Mouse (Mus musculus): ENCODE results near the gene Prpf8. TPM values are rescaled to one million over a fixed set of nuclear protein-coding genes. Genes with fewer than 3 reads are reported as not detected.
A peak's percentile ranks its signal among the peaks of the same experiment; 100 is the strongest.
"Not testable (repeated sequence)": the region's sequence is repeated elsewhere in the genome, so short reads cannot be mapped to it uniquely, and the experiment has no call there.

Prpf8 gene
- polyA plus RNA-seq, 1 experiment from 2014 or later = 41.3 TPM

- no peak overlapping the region for H3K4me3 ChIP-seq
- peaks cover 43% of the 10 kb centered on the region for H3K36me3 ChIP-seq
- peaks cover 34% of the 10 kb centered on the region for H3K4me1 ChIP-seq (replicated peaks)
- no peaks in the 10 kb centered on the region for H3K27me3 ChIP-seq (replicated peaks)
- no peak overlapping the region for H3K27ac ChIP-seq (ENCODE audit: poor library complexity, severe bottlenecking)
- no peaks in the 10 kb centered on the region for H3K9me3 ChIP-seq (replicated peaks)
- ATAC-seq (ENCODE audit: insufficient number of reproducible peaks, low FRiP score) = no peak
- WGBS = 74% methylated on average over 15 of the region's 15 CpGs
- H3K4me2 ChIP-seq = 0 out of 2 replicates have a peak overlapping the region, but pooled peaks have one; percentile 7
- no peak overlapping the region for H3K9ac ChIP-seq
Measured at GRCm38 (mm10) chr11:75450936-75451335, 35.7 kb upstream of the Prpf8 start.

DNA sequence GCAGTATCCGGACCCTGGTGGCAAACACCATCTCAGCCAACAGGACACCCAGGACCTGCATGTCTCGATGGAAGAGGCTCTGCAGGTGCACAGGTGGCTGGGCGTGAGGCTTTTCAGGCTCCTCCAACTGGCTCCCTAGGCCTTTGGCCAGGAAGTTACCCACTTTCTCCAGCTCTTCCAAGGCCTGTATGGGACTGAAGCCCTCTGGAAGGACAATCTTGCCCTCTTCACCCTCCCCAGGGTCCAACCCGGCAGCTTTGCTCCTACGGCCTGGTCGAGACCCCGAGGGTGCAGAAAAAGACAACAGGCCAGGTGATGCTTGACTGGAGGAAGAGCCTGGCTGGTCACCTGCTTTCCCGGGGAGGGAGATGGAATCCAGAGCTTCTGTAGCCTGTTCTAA, 34.5 kb upstream of the Prpf8 start:
- Histone ChIP-seq H3K27ac (ENCODE audit: poor library complexity, severe bottlenecking) (no peak overlapping the region), H3K4me3 (no peak overlapping the region), H3K27me3 (replicated peaks) (no peaks in the 10 kb centered on the region), H3K4me1 (replicated peaks) (peaks cover 34% of the 10 kb centered on the region), H3K4me2 (no peak overlapping the region), H3K9ac (no peak overlapping the region), H3K9me3 (replicated peaks) (no peaks in the 10 kb centered on the region), H3K36me3 (peaks cover 38% of the 10 kb centered on the region)
- no peak for ATAC-seq (ENCODE audit: insufficient number of reproducible peaks, low FRiP score)
- 83% methylated on average over 8 of the region's 8 CpGs for WGBS

GRCm38 (mm10) chr11:75452812-75453557, 33.6 kb upstream of the Prpf8 start:
- peaks cover 36% of the 10 kb centered on the region for H3K4me1 ChIP-seq (replicated peaks)
- no peak for ATAC-seq (ENCODE audit: insufficient number of reproducible peaks, low FRiP score)
- peaks cover 29% of the 10 kb centered on the region for H3K36me3 ChIP-seq
- no peaks in the 10 kb centered on the region for H3K27me3 ChIP-seq (replicated peaks)
- 0 out of 2 replicates have a peak overlapping the region, but pooled peaks have one; percentile 75 for H3K9ac ChIP-seq
- H3K27ac ChIP-seq (ENCODE audit: poor library complexity, severe bottlenecking) = no peak overlapping the region
- H3K9me3 ChIP-seq (replicated peaks) = no peaks in the 10 kb centered on the region
- WGBS = 92% methylated on average over 31 of the region's 31 CpGs
- H3K4me2 ChIP-seq = peak overlapping the region; percentile 97
- H3K4me3 ChIP-seq = peak overlapping the region; percentile 72; the same call in 1 of the 2 replicates

- Histone ChIP-seq H3K9ac (peak within 1 kb of the TSS; percentile 75), H3K4me2 (peak within 1 kb of the TSS; percentile 97), H3K4me3 (peak within 1 kb of the TSS; percentile 72), H3K27ac (ENCODE audit: poor library complexity, severe bottlenecking) (peak within 1 kb of the TSS; percentile 43; the same call in 1 of the 2 replicates), H3K4me1 (replicated peaks) (peaks cover 40% of the 10 kb centered on the region), H3K36me3 (peaks cover 16% of the 10 kb centered on the region), H3K27me3 (replicated peaks) (no peaks in the 10 kb centered on the region), H3K9me3 (replicated peaks) (no peaks in the 10 kb centered on the region)
- WGBS = 3% methylated on average over 56 of the region's 56 CpGs
- ATAC-seq (ENCODE audit: insufficient number of reproducible peaks, low FRiP score) = peak; percentile 93
Measured at GRCm38 (mm10) chr11:75453991-75454930, 32.4 kb upstream of the Prpf8 start, which contains the start of gene Wdr81. TSS of gene Wdr81 (minus strand) at chr11:75454717.

DNA sequence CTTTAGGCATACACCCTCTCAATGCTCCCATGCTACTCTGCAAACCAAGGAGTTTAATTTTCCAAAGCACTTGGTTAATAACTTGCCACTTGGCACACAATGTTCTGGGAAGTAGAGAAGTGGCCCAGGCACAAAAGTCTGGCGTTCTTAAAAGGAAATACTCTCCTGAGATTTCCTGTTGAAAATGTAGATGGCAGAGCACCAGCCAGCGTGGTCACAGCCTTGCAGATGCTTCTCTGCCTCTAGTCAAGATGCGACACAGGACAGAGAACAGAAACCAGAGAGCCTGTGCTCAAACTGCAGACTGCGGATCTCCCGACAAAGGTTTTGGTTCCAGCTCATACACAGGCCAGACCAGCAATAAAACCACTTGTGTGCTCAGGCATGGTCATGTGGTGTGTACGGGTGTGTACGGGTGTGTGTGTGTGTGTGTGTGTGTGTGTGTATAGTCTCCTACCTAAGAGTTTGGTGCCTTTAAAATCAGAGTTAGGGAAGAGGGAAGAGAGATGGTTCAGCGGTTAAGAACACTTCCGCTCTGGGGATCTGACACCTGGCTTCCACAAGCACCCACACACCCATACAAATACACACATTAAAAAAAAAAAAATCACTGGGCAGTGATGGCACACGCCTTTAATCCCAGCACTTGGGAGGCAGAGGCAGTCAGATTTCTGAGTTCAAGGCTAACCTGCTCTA, 31.4 kb upstream of the Prpf8 start:
- H3K4me2 ChIP-seq = peak overlapping the region; percentile 97
- peak overlapping the region; percentile 72 for H3K4me3 ChIP-seq
- H3K36me3 ChIP-seq = peaks cover 14% of the 10 kb centered on the region
- WGBS = 74% methylated on average over 10 of the region's 10 CpGs
- peaks cover 43% of the 10 kb centered on the region for H3K4me1 ChIP-seq (replicated peaks)
- no peak for ATAC-seq (ENCODE audit: insufficient number of reproducible peaks, low FRiP score)
- no peaks in the 10 kb centered on the region for H3K27me3 ChIP-seq (replicated peaks)
- peak overlapping the region; percentile 43; the same call in 1 of the 2 replicates for H3K27ac ChIP-seq (ENCODE audit: poor library complexity, severe bottlenecking)
- H3K9ac ChIP-seq = peak overlapping the region; percentile 75; the same call in 1 of the 2 replicates
- no peaks in the 10 kb centered on the region for H3K9me3 ChIP-seq (replicated peaks)

DNA sequence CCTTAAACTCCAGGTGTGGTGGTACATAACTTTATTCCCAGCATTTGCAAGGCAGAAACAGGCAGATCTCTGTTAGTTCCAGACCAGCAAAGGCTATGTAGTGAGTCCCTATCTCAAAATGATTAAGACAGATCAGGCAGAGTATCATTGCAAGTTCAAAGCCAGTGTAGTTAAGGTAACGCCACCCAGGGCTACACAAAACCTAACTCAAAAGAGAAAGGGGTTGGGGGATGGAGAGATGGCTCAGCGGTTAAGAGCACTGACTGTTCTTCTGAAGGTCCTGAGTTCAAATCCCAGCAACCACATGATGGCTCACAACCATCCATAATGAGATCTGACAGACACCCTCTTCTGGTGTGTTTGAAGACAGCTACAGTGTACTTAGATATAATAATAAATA, 30.6 kb upstream of the Prpf8 start:
- 87% methylated on average over 2 of the region's 2 CpGs for WGBS
- H3K9me3 ChIP-seq (replicated peaks); H3K4me2 ChIP-seq; H3K9ac ChIP-seq; H3K4me3 ChIP-seq; H3K27me3 ChIP-seq (replicated peaks); H3K27ac ChIP-seq (ENCODE audit: poor library complexity, severe bottlenecking); ATAC-seq (ENCODE audit: insufficient number of reproducible peaks, low FRiP score): not testable (repeated sequence)
- Histone ChIP-seq H3K4me1 (replicated peaks) (peaks cover 35% of the 10 kb centered on the region), H3K36me3 (peaks cover 14% of the 10 kb centered on the region)

GRCm38 (mm10) chr11:75456440-75456871, 30.2 kb upstream of the Prpf8 start:
- no peak for ATAC-seq (ENCODE audit: insufficient number of reproducible peaks, low FRiP score)
- no peaks in the 10 kb centered on the region for H3K9me3 ChIP-seq (replicated peaks)
- H3K36me3 ChIP-seq = peaks cover 11% of the 10 kb centered on the region
- H3K4me2 ChIP-seq = no peak overlapping the region
- H3K4me3 ChIP-seq = no peak overlapping the region
- no peak overlapping the region for H3K27ac ChIP-seq (ENCODE audit: poor library complexity, severe bottlenecking)
- no peaks in the 10 kb centered on the region for H3K27me3 ChIP-seq (replicated peaks)
- 84% methylated on average over 7 of the region's 7 CpGs for WGBS
- H3K9ac ChIP-seq = no peak overlapping the region
- H3K4me1 ChIP-seq (replicated peaks) = peaks cover 34% of the 10 kb centered on the region

DNA sequence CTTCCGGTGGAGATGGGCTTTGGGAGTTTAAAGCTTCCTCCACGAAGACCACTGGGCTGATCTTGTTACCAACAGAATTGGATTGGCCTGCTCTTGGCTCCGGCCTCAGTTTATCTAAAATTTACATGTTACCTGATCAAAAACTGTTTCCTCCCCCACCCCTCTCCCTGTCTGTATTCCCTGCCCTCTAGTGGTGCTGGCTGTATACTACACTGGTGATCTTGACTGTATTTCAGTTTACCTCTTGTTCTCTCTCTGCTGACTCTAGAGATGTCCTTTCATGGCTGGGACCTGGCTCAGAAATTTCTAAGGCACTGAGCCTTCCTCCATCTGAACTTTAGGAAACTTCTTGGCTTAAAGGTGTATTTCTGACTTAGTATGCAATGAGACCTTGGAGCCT, 28.4 kb upstream of the Prpf8 start:
- no peak for ATAC-seq (ENCODE audit: insufficient number of reproducible peaks, low FRiP score)
- H3K4me1 ChIP-seq (replicated peaks) = peaks cover 46% of the 10 kb centered on the region
- H3K9me3 ChIP-seq (replicated peaks) = no peaks in the 10 kb centered on the region
- H3K27ac ChIP-seq (ENCODE audit: poor library complexity, severe bottlenecking) = no peak overlapping the region
- no peak overlapping the region for H3K4me3 ChIP-seq
- no peak overlapping the region for H3K4me2 ChIP-seq
- WGBS = 9% methylated on average over 3 of the region's 3 CpGs
- H3K27me3 ChIP-seq (replicated peaks) = no peaks in the 10 kb centered on the region
- no peak overlapping the region for H3K9ac ChIP-seq
- H3K36me3 ChIP-seq = no peaks in the 10 kb centered on the region

GRCm38 (mm10) chr11:75458628-75459041, 28.0 kb upstream of the Prpf8 start:
- peaks cover 47% of the 10 kb centered on the region for H3K4me1 ChIP-seq (replicated peaks)
- H3K27ac ChIP-seq (ENCODE audit: poor library complexity, severe bottlenecking) = no peak overlapping the region
- ATAC-seq (ENCODE audit: insufficient number of reproducible peaks, low FRiP score) = no peak

GRCm38 (mm10) chr11:75459141-75459711, 27.4 kb upstream of the Prpf8 start:
- Histone ChIP-seq H3K4me3 (no peak overlapping the region), H3K27ac (ENCODE audit: poor library complexity, severe bottlenecking) (peak overlapping the region; percentile 97), H3K9me3 (replicated peaks) (no peaks in the 10 kb centered on the region), H3K27me3 (replicated peaks) (no peaks in the 10 kb centered on the region), H3K4me1 (replicated peaks) (peaks cover 45% of the 10 kb centered on the region), H3K9ac (peak overlapping the region; percentile 30; the same call in 1 of the 2 replicates), H3K4me2 (peak overlapping the region; percentile 86), H3K36me3 (peaks cover 5% of the 10 kb centered on the region)
- ATAC-seq (ENCODE audit: insufficient number of reproducible peaks, low FRiP score) = no peak
- WGBS = 82% methylated on average over 5 of the region's 5 CpGs

More at GRCm38 (mm10) chr11:75458628-75459041, 28.0 kb upstream of the Prpf8 start:
- WGBS = 63% methylated on average over 8 of the region's 8 CpGs
- peaks cover under 1% of the 10 kb centered on the region; the same call in 1 of the 2 replicates for H3K36me3 ChIP-seq
- no peak overlapping the region for H3K4me2 ChIP-seq
- H3K9me3 ChIP-seq (replicated peaks) = no peaks in the 10 kb centered on the region
- H3K4me3 ChIP-seq = no peak overlapping the region
- no peak overlapping the region for H3K9ac ChIP-seq
- H3K27me3 ChIP-seq (replicated peaks) = no peaks in the 10 kb centered on the region

Data from heart, embryonic 12.5 days (tissue).